Mouse (Mus musculus) ES-Bruce4 (cell line): ENCODE data around the gene Gm17720.

Source experiments
- CTCF ChIP-seq: IDR thresholded peaks from one replicate; pipeline ENCODE4 v1.8.1; 2011; ENCODE audit warnings: low read depth, low read length
- EP300 ChIP-seq: IDR thresholded peaks from 2 replicates; pipeline ENCODE4 v1.6.1; 2011; ENCODE audit warnings: low read depth, low read length; ENCODE audit not compliant: insufficient read depth
- POLR2A ChIP-seq: IDR thresholded peaks from one replicate; pipeline ENCODE4 v1.8.1; 2011; ENCODE audit warnings: low read length; ENCODE audit not compliant: insufficient read depth

- TF ChIP-seq POLR2A = no peak
- TF ChIP-seq EP300 = no peak
- TF ChIP-seq CTCF = no peak
These were observed at the start of gene Gm17720 for GRCm38 (mm10) chr8:110102653-110103052.
